Mouse (Mus musculus): Measurements from ENCODE around the gene Atg2b.

- TF ChIP-seq POLR2AphosphoS2 (IDR thresholded peaks at IDR 0.05; ENCODE audit: insufficient read length, low read depth): no peak
- no peak for TF ChIP-seq E2F4 (IDR thresholded peaks at IDR 0.05; ENCODE audit: insufficient read depth)
- TF ChIP-seq POLR2A (IDR thresholded peaks at IDR 0.05; ENCODE audit: insufficient read length, low read depth): no peak
- no peak for TF ChIP-seq TCF12 (IDR thresholded peaks at IDR 0.05; ENCODE audit: insufficient read depth, poor library complexity, severe bottlenecking)
- no peak for TF ChIP-seq MAX (IDR thresholded peaks at IDR 0.05; ENCODE audit: low read depth)
These were observed 100.2 kb downstream of the Atg2b start for GRCm38 (mm10) chr12:105584851-105585250.
